In the genomic region with DNA sequence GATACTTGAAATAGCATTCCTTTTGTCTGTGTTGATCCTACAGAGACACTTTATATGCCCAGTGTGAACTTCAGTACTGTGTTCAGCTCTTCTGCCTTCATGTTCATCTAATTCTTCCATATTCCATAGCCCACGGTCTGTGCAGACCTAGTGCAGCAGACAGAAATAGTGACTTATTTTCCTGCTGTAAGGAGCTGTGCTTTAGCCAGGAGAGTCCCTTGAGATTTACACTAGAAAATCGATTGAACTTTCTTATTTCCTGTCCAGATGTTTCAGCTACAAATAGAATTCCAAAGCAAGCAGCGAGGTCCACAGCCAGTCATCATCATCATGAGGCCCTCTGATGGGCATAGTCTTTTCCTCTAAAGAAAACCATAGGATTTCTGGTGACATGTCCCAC, we compare ENCODE assay signal across 14 mouse cellular contexts.
A peak's percentile ranks its signal among the peaks of the same experiment; 100 is the strongest.
DNase-seq lines count a peak whose midpoint lies in the region; ATAC-seq and TF ChIP-seq lines count a peak whose summit lies in the region.
"Had no signal": no experiment of that assay in that cellular context is flagged by ENCODE, and none has a peak within 500 bp of the region (broad histone marks: within the 10 kb centered on the region; RNA-seq: fewer than 3 reads in every experiment).

No protein-coding gene starts in this region.

- DNase-seq in stomach, postnatal 0 days (ENCODE audit: low spot score) = no peak
- DNase-seq in MN1 (ENCODE audit: low spot score) = no peak
- DNase-seq in layer of hippocampus, postnatal 36 days = no peak
- DNase-seq: cerebellum, adult 11-12 months; right cerebral cortex, postnatal 25 days had no signal

- 0 out of 2 replicates have a peak, but pooled peaks cover 2% of the 10 kb centered on the region for H3K4me1 ChIP-seq in intestine, embryonic 16.5 days (ENCODE audit: control insufficient read depth, insufficient read depth, low read length)
- H3K4me1 ChIP-seq in intestine, embryonic 15.5 days (replicated peaks) = no peaks in the 10 kb centered on the region
- no peaks in the 10 kb centered on the region for H3K4me1 ChIP-seq in stomach, embryonic 14.5 days (ENCODE audit: control insufficient read depth, insufficient read depth, low read length)
- H3K4me1 ChIP-seq in stomach, postnatal 0 days (replicated peaks; ENCODE audit: control insufficient read depth, insufficient read depth) = no peaks in the 10 kb centered on the region
- no peaks in the 10 kb centered on the region for H3K4me1 ChIP-seq in embryonic facial prominence, embryonic 15.5 days
- H3K4me1 ChIP-seq: liver, embryonic 12.5 days had no signal

- WGBS in intestine, embryonic 16.5 days = 36% methylated on average over 3 of the region's 3 CpGs
- WGBS in intestine, embryonic 15.5 days = 39% methylated on average over 3 of the region's 3 CpGs
- WGBS in stomach, embryonic 14.5 days = 30% methylated on average over 3 of the region's 3 CpGs
- 40% methylated on average over 3 of the region's 3 CpGs for WGBS in stomach, postnatal 0 days
- WGBS in embryonic facial prominence, embryonic 15.5 days = 26% methylated on average over 3 of the region's 3 CpGs

- H3K9ac ChIP-seq in intestine, embryonic 16.5 days (ENCODE audit: low read depth, low read length) = no peak overlapping the region
- H3K9ac ChIP-seq in intestine, embryonic 15.5 days = no peak overlapping the region
- no peak overlapping the region for H3K9ac ChIP-seq in stomach, embryonic 14.5 days (replicated peaks; ENCODE audit: low read depth, low read length)
- H3K9ac ChIP-seq in stomach, postnatal 0 days (ENCODE audit: low read length) = no peak overlapping the region
- H3K9ac ChIP-seq in embryonic facial prominence, embryonic 15.5 days = no peak overlapping the region
- H3K9ac ChIP-seq: liver, embryonic 12.5 days had no signal

- H3K9me3 ChIP-seq in intestine, embryonic 16.5 days (ENCODE audit: control insufficient read depth, low read length) = no peaks in the 10 kb centered on the region
- no peaks in the 10 kb centered on the region for H3K9me3 ChIP-seq in intestine, embryonic 15.5 days
- H3K9me3 ChIP-seq in stomach, embryonic 14.5 days (ENCODE audit: control insufficient read depth, low read depth, low read length) = no peaks in the 10 kb centered on the region
- no peaks in the 10 kb centered on the region for H3K9me3 ChIP-seq in stomach, postnatal 0 days (ENCODE audit: control insufficient read depth, low read length)
- no peaks in the 10 kb centered on the region for H3K9me3 ChIP-seq in embryonic facial prominence, embryonic 15.5 days (replicated peaks)
- H3K9me3 ChIP-seq: forebrain, embryonic 10.5 days; liver, embryonic 12.5 days had no signal

- no peak for TF ChIP-seq EP300 in stomach, postnatal 0 days (optimal IDR thresholded peaks at IDR 0.05)

- H3K4me2 ChIP-seq in intestine, embryonic 16.5 days (ENCODE audit: low read depth, low read length) = no peak overlapping the region
- H3K4me2 ChIP-seq in intestine, embryonic 15.5 days (replicated peaks) = no peak overlapping the region
- H3K4me2 ChIP-seq in stomach, embryonic 14.5 days (replicated peaks; ENCODE audit: low read depth, low read length) = no peak overlapping the region
- no peak overlapping the region for H3K4me2 ChIP-seq in stomach, postnatal 0 days (replicated peaks; ENCODE audit: low read depth)
- no peak overlapping the region for H3K4me2 ChIP-seq in embryonic facial prominence, embryonic 15.5 days (replicated peaks)
- H3K4me2 ChIP-seq: liver, embryonic 12.5 days; midbrain, embryonic 11.5 days had no signal

- no peak overlapping the region for H3K4me3 ChIP-seq in intestine, embryonic 16.5 days (ENCODE audit: low read length)
- no peak overlapping the region for H3K4me3 ChIP-seq in intestine, embryonic 15.5 days (replicated peaks)
- no peak overlapping the region for H3K4me3 ChIP-seq in stomach, embryonic 14.5 days (ENCODE audit: low read depth, low read length)
- H3K4me3 ChIP-seq in stomach, postnatal 0 days (ENCODE audit: low read depth, low read length) = no peak overlapping the region
- no peak overlapping the region for H3K4me3 ChIP-seq in embryonic facial prominence, embryonic 15.5 days (replicated peaks)
- H3K4me3 ChIP-seq: forebrain, embryonic 10.5 days; liver, embryonic 12.5 days had no signal

- no peak overlapping the region for H3K27ac ChIP-seq in intestine, embryonic 16.5 days (ENCODE audit: low read length)
- H3K27ac ChIP-seq in intestine, embryonic 15.5 days = no peak overlapping the region
- peak overlapping the region; percentile 44; the same call in 1 of the 2 replicates for H3K27ac ChIP-seq in stomach, embryonic 14.5 days (ENCODE audit: low read length)
- H3K27ac ChIP-seq in stomach, postnatal 0 days (replicated peaks) = no peak overlapping the region
- H3K27ac ChIP-seq in embryonic facial prominence, embryonic 15.5 days (replicated peaks) = peak overlapping the region; percentile 48; the same call in 1 of the 2 replicates
- H3K27ac ChIP-seq: forebrain, embryonic 10.5 days; hindbrain, postnatal 0 days; liver, embryonic 12.5 days had no signal

- 0 out of 2 replicates have a peak, but pooled peaks have one; percentile 31 for ATAC-seq in intestine, embryonic 16.5 days
- no peak for ATAC-seq in intestine, embryonic 15.5 days
- peak; percentile 33; the same call in 1 of the 2 replicates for ATAC-seq in stomach, embryonic 14.5 days (ENCODE audit: insufficient number of reproducible peaks, insufficient read depth, low FRiP score, low read depth)
- no peak for ATAC-seq in stomach, postnatal 0 days (ENCODE audit: low FRiP score, low TSS enrichment)
- peak; percentile 39; the same call in 1 of the 2 replicates for ATAC-seq in embryonic facial prominence, embryonic 15.5 days (ENCODE audit: insufficient number of reproducible peaks, low FRiP score, low TSS enrichment, low read depth)
- ATAC-seq: hindbrain, postnatal 0 days; liver, embryonic 12.5 days; lung, postnatal 0 days had no signal

- no peak for TF ChIP-seq CTCF in stomach, postnatal 0 days (IDR thresholded peaks at IDR 0.05; ENCODE audit: low read depth)

- no peaks in the 10 kb centered on the region for H3K36me3 ChIP-seq in intestine, embryonic 16.5 days (ENCODE audit: control insufficient read depth, insufficient read depth, low read length)
- H3K36me3 ChIP-seq in intestine, embryonic 15.5 days = no peaks in the 10 kb centered on the region
- H3K36me3 ChIP-seq in stomach, embryonic 14.5 days (ENCODE audit: control insufficient read depth, insufficient read depth, low read length) = no peaks in the 10 kb centered on the region
- H3K36me3 ChIP-seq in stomach, postnatal 0 days (ENCODE audit: control insufficient read depth, insufficient read depth, low read length) = no peaks in the 10 kb centered on the region
- H3K36me3 ChIP-seq in embryonic facial prominence, embryonic 15.5 days = no peaks in the 10 kb centered on the region
- H3K36me3 ChIP-seq: forebrain, embryonic 10.5 days; liver, embryonic 12.5 days had no signal

- no peaks in the 10 kb centered on the region for H3K27me3 ChIP-seq in intestine, embryonic 16.5 days (replicated peaks; ENCODE audit: control insufficient read depth, insufficient read depth, low read length)
- H3K27me3 ChIP-seq in intestine, embryonic 15.5 days (replicated peaks) = no peaks in the 10 kb centered on the region
- no peaks in the 10 kb centered on the region for H3K27me3 ChIP-seq in stomach, embryonic 14.5 days (ENCODE audit: control insufficient read depth, insufficient read depth, low read length)
- H3K27me3 ChIP-seq in stomach, postnatal 0 days (ENCODE audit: control insufficient read depth, insufficient read depth, low read length) = no peaks in the 10 kb centered on the region
- no peaks in the 10 kb centered on the region for H3K27me3 ChIP-seq in embryonic facial prominence, embryonic 15.5 days
- H3K27me3 ChIP-seq: liver, embryonic 12.5 days had no signal

Comparison
In these comparisons a context has a peak if more than half of its experiments do, and no peak if none do; other contexts are left out.
1. ATAC-seq: peak in intestine, embryonic 16.5 days (single experiment), stomach, embryonic 14.5 days (single experiment) and embryonic facial prominence, embryonic 15.5 days (single experiment); none in intestine, embryonic 15.5 days (single experiment) and stomach, postnatal 0 days (single experiment).
2. H3K27ac ChIP-seq: peak in stomach, embryonic 14.5 days (single experiment) and embryonic facial prominence, embryonic 15.5 days (single experiment); none in intestine, embryonic 16.5 days (single experiment), intestine, embryonic 15.5 days (single experiment) and stomach, postnatal 0 days (single experiment).